Mouse (Mus musculus): ENCODE measurements around the gene Mpo.

DNA sequence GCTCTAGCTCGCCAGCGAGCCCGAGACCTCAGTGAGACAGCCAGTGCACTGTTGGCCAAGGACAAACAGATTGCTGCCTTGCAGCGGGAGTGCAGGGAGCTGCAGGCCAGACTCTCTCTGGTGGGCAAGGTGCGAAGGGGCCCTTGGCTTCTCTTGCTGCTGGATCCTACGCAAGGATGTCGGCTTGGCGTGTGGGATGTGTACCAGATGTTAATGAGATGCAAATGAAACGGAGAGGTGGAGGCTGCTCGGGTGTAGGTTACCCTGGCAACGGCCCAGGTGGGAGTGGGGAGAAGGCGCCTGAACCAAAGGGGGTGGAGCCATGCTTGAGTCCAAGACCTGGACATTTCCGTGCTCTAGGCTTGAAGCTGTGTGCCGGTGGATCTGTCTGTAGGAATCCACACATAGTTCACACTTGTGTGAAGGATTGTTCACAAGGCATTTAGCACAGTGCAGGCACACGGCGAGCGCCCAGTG lies 29.8 kb upstream of the Mpo start:
- no peak for TF ChIP-seq MAX (IDR thresholded peaks at IDR 0.05)
- TF ChIP-seq CTCF (IDR thresholded peaks at IDR 0.05; ENCODE audit: control insufficient read depth, insufficient read depth, insufficient read length) = no peak
- no peak for TF ChIP-seq MYOG (IDR thresholded peaks at IDR 0.05; ENCODE audit: control insufficient read depth, extremely low read depth, insufficient read length)

Data from C2C12 (cell line).